Mouse (Mus musculus) spleen, adult 10 weeks (tissue): ENCODE measurements around the gene Cxcr4. TPM values are rescaled to one million over a fixed set of nuclear protein-coding genes. Genes with fewer than 3 reads are reported as not detected.

Experiments
- polyA plus RNA-seq: library from polyadenylated mRNA; stranded (reverse); fragments of 350-450 nt; fragmentation: Illumina TruSeq; extraction: RNeasy Lipid Tissue Mini Kit (QIAGEN cat#74804); gene quantifications from one replicate; pipeline ENCODE4 v1.2.3, GENCODE M21; 2015; ENCODE audit warnings: low replicate concordance; ENCODE audit not compliant: insufficient read depth

The Cxcr4 gene
- polyA plus RNA-seq: 178 TPM

GRCm38 (mm10) chr1:128592211-128592741 is at the start of gene Cxcr4:
Cxcr4 (minus strand) TSS chr1:128592293.

Other genes with a start within 250 kb of the Cxcr4 start
- 69.5 TPM for gene Mcm6, start 232.6 kb downstream of the Cxcr4 start, polyA plus RNA-seq
- gene Dars, start 174.9 kb downstream of the Cxcr4 start, polyA plus RNA-seq: 104 TPM